Comparison of ENCODE assay signal across 22 mouse cellular contexts in genomic region chr1:25042091-25042490, GRCm38 (mm10).
DNase-seq lines count a peak whose midpoint lies in the region; ATAC-seq lines count a peak whose summit lies in the region.
"Had no signal": no experiment of that assay in that cellular context is flagged by ENCODE, and none has a peak within 500 bp of the region (broad histone marks: within the 10 kb centered on the region; RNA-seq: fewer than 3 reads in every experiment).

No protein-coding gene starts in this region.

- H3K36me3 ChIP-seq in neural tube, embryonic 15.5 days: no peaks in the 10 kb centered on the region
- H3K36me3 ChIP-seq: embryonic facial prominence, embryonic 13.5 days; hindbrain, embryonic 15.5 days had no signal

- H3K27me3 ChIP-seq in neural tube, embryonic 15.5 days (replicated peaks): no peaks in the 10 kb centered on the region
- H3K27me3 ChIP-seq: embryonic facial prominence, embryonic 13.5 days; hindbrain, embryonic 15.5 days had no signal

- 80% methylated on average over 4 of the region's 4 CpGs for WGBS in neural tube, embryonic 15.5 days

- no peak for ATAC-seq in neural tube, embryonic 15.5 days (ENCODE audit: low FRiP score)
- ATAC-seq: forebrain, embryonic 14.5 days; liver, postnatal 0 days; lung, postnatal 0 days had no signal

- no peaks in the 10 kb centered on the region for H3K4me1 ChIP-seq in neural tube, embryonic 15.5 days
- H3K4me1 ChIP-seq: embryonic facial prominence, embryonic 13.5 days; hindbrain, embryonic 15.5 days had no signal

- H3K9ac ChIP-seq in neural tube, embryonic 15.5 days (replicated peaks): no peak overlapping the region
- H3K9ac ChIP-seq: embryonic facial prominence, embryonic 13.5 days; hindbrain, embryonic 15.5 days; liver, postnatal 0 days had no signal

- no peaks in the 10 kb centered on the region for H3K9me3 ChIP-seq in neural tube, embryonic 15.5 days (replicated peaks)
- H3K9me3 ChIP-seq: embryonic facial prominence, embryonic 13.5 days; hindbrain, embryonic 15.5 days had no signal

- no peak overlapping the region for H3K27ac ChIP-seq in neural tube, embryonic 15.5 days (replicated peaks)
- H3K27ac ChIP-seq: embryonic facial prominence, embryonic 13.5 days; gastrocnemius, adult 2 months; hindbrain, embryonic 15.5 days; macrophage had no signal

- peak; percentile 28 to 60 for DNase-seq in frontal cortex, adult 2 months (ENCODE audit: extremely low spot score in 1 of 2, low spot score in 1 of 2)
- no peak for DNase-seq in frontal cortex, postnatal 25 days (ENCODE audit: low spot score in 2 of 2)
- DNase-seq in right cerebral cortex, adult 18-20 months: peak; percentile 70
- DNase-seq in right cerebral cortex, postnatal 4 days: no peak
- DNase-seq in left cerebral cortex, adult 18-20 months (ENCODE audit: low spot score in 2 of 2): peak; percentile 59 to 66
- DNase-seq in right cerebral cortex, postnatal 36 days (ENCODE audit: low spot score in 2 of 2): peak; percentile 39 to 60
- no peak for DNase-seq in c-Kit-positive CD71-positive TER-119-positive erythroid progenitor cells, embryonic 14.5 days (ENCODE audit: low spot score)
- DNase-seq: adrenal gland, postnatal 14 days; gastrocnemius, adult 2 months; kidney, adult 9 months; kidney, postnatal 14 days; liver, postnatal 0 days; retina, postnatal 1 day; spleen, adult 18-20 months had no signal

- no peak overlapping the region for H3K4me2 ChIP-seq in neural tube, embryonic 15.5 days
- H3K4me2 ChIP-seq: embryonic facial prominence, embryonic 13.5 days; heart, embryonic 11.5 days; hindbrain, embryonic 15.5 days; liver, embryonic 11.5 days had no signal

- no peak overlapping the region for H3K4me3 ChIP-seq in neural tube, embryonic 15.5 days (replicated peaks)
- H3K4me3 ChIP-seq: embryonic facial prominence, embryonic 13.5 days; gastrocnemius, adult 2 months; hindbrain, embryonic 15.5 days had no signal

Comparison
In these comparisons a context has a peak if more than half of its experiments do, and no peak if none do; other contexts are left out.
1. DNase-seq: peak in frontal cortex, adult 2 months (2 of 2), right cerebral cortex, adult 18-20 months (single experiment), left cerebral cortex, adult 18-20 months (2 of 2) and right cerebral cortex, postnatal 36 days (2 of 2); none in frontal cortex, postnatal 25 days (0 of 2), right cerebral cortex, postnatal 4 days (single experiment) and c-Kit-positive CD71-positive TER-119-positive erythroid progenitor cells, embryonic 14.5 days (single experiment).